9 mouse cellular contexts compared by ENCODE assay signal in genomic region chr11:88148015-88148637, GRCm38 (mm10). TPM values are rescaled to one million over a fixed set of nuclear protein-coding genes. Genes with fewer than 3 reads are reported as not detected.
DNase-seq lines count a peak whose midpoint lies in the region; ATAC-seq lines count a peak whose summit lies in the region.
"Had no signal": no experiment of that assay in that cellular context is flagged by ENCODE, and none has a peak within 500 bp of the region (broad histone marks: within the 10 kb centered on the region; RNA-seq: fewer than 3 reads in every experiment).

No protein-coding gene starts in this region.

- no peaks in the 10 kb centered on the region for H3K27me3 ChIP-seq in heart, embryonic 16.5 days (ENCODE audit: control insufficient read depth, insufficient read depth, low read length)
- H3K27me3 ChIP-seq in embryonic facial prominence, embryonic 11.5 days (ENCODE audit: control insufficient read depth, insufficient read depth, low read length), result no peaks in the 10 kb centered on the region
- H3K27me3 ChIP-seq in hindbrain, embryonic 12.5 days, result no peaks in the 10 kb centered on the region
- no peaks in the 10 kb centered on the region for H3K27me3 ChIP-seq in midbrain, embryonic 13.5 days

- 38% methylated on average over 7 of the region's 7 CpGs for WGBS in heart, embryonic 16.5 days
- 51% methylated on average over 7 of the region's 7 CpGs for WGBS in embryonic facial prominence, embryonic 11.5 days
- WGBS in hindbrain, embryonic 12.5 days, result 51% methylated on average over 7 of the region's 7 CpGs
- WGBS in midbrain, embryonic 13.5 days, result 58% methylated on average over 7 of the region's 7 CpGs

- peak overlapping the region; percentile 18; the same call in 1 of the 2 replicates for H3K4me2 ChIP-seq in heart, embryonic 16.5 days (ENCODE audit: low read depth, low read length)
- no peak overlapping the region for H3K4me2 ChIP-seq in embryonic facial prominence, embryonic 11.5 days (ENCODE audit: low read depth, low read length)
- no peak overlapping the region for H3K4me2 ChIP-seq in hindbrain, embryonic 12.5 days (replicated peaks)
- H3K4me2 ChIP-seq in midbrain, embryonic 13.5 days (replicated peaks), result no peak overlapping the region

- intact Hi-C loops in heart, postnatal 14 days (cut with DNase I), result no loop called here
- intact Hi-C loops in left cerebral cortex, postnatal 36 days (cut with DNase I), result no loop called here

- peaks cover 1% of the 10 kb centered on the region; the same call in 1 of the 2 replicates for H3K36me3 ChIP-seq in heart, embryonic 16.5 days (ENCODE audit: control insufficient read depth, insufficient read depth)
- H3K36me3 ChIP-seq in embryonic facial prominence, embryonic 11.5 days (replicated peaks; ENCODE audit: control insufficient read depth, insufficient read depth, low read depth, low read length), result no peaks in the 10 kb centered on the region
- H3K36me3 ChIP-seq in hindbrain, embryonic 12.5 days, result no peaks in the 10 kb centered on the region
- H3K36me3 ChIP-seq in midbrain, embryonic 13.5 days, result no peaks in the 10 kb centered on the region

- no peak for DNase-seq in heart, postnatal 14 days
- no peak for DNase-seq in embryonic facial prominence, embryonic 11.5 days (ENCODE audit: low spot score)
- DNase-seq in layer of hippocampus, adult 18-20 months (ENCODE audit: low spot score in 2 of 2), result no peak
- DNase-seq in left cerebral cortex, postnatal 36 days (ENCODE audit: low spot score in 2 of 2), result no peak
- no peak for DNase-seq in ovary, postnatal 36 days (ENCODE audit: low spot score)

- H3K27ac ChIP-seq in heart, embryonic 16.5 days (ENCODE audit: low read length), result peak overlapping the region; percentile 92
- H3K27ac ChIP-seq in embryonic facial prominence, embryonic 11.5 days (replicated peaks; ENCODE audit: low read depth, low read length), result peak overlapping the region; percentile 74; the same call in 1 of the 2 replicates
- H3K27ac ChIP-seq in hindbrain, embryonic 12.5 days, result peak overlapping the region; percentile 73; the same call in 1 of the 2 replicates
- peak overlapping the region; percentile 76 for H3K27ac ChIP-seq in midbrain, embryonic 13.5 days
- H3K27ac ChIP-seq: macrophage had no signal

- no peak for ATAC-seq in heart, embryonic 16.5 days (replicated peaks; ENCODE audit: extremely low read depth, insufficient read depth, low FRiP score)
- ATAC-seq in embryonic facial prominence, embryonic 11.5 days (replicated peaks; ENCODE audit: insufficient number of reproducible peaks, low FRiP score, low TSS enrichment, low read depth), result no peak; the same call in 1 of the 2 replicates
- ATAC-seq in hindbrain, embryonic 12.5 days (ENCODE audit: low FRiP score), result no peak
- ATAC-seq in midbrain, embryonic 13.5 days, result no peak

- peak overlapping the region; percentile 64; the same call in 1 of the 2 replicates for H3K9ac ChIP-seq in heart, embryonic 16.5 days (ENCODE audit: low read length)
- no peak overlapping the region for H3K9ac ChIP-seq in embryonic facial prominence, embryonic 11.5 days (replicated peaks; ENCODE audit: low read length)
- peak overlapping the region; percentile 18; the same call in 1 of the 2 replicates for H3K9ac ChIP-seq in hindbrain, embryonic 12.5 days
- 0 out of 2 replicates have a peak overlapping the region, but pooled peaks have one; percentile 36 for H3K9ac ChIP-seq in midbrain, embryonic 13.5 days (replicated peaks)

- no peak overlapping the region for H3K4me3 ChIP-seq in heart, embryonic 16.5 days (ENCODE audit: low read length)
- H3K4me3 ChIP-seq in embryonic facial prominence, embryonic 11.5 days (ENCODE audit: low read depth, low read length), result no peak overlapping the region
- H3K4me3 ChIP-seq in hindbrain, embryonic 12.5 days, result no peak overlapping the region
- H3K4me3 ChIP-seq in midbrain, embryonic 13.5 days (replicated peaks), result no peak overlapping the region

- peaks cover 61% of the 10 kb centered on the region for H3K4me1 ChIP-seq in heart, embryonic 16.5 days (ENCODE audit: control insufficient read depth, insufficient read depth, low read length)
- H3K4me1 ChIP-seq in embryonic facial prominence, embryonic 11.5 days (ENCODE audit: control insufficient read depth, insufficient read depth, low read length), result peaks cover 8% of the 10 kb centered on the region
- H3K4me1 ChIP-seq in hindbrain, embryonic 12.5 days, result peaks cover 62% of the 10 kb centered on the region
- peaks cover 65% of the 10 kb centered on the region for H3K4me1 ChIP-seq in midbrain, embryonic 13.5 days (replicated peaks)

- H3K9me3 ChIP-seq in heart, embryonic 16.5 days (replicated peaks; ENCODE audit: control insufficient read depth, low read length), result no peaks in the 10 kb centered on the region
- H3K9me3 ChIP-seq in embryonic facial prominence, embryonic 11.5 days (replicated peaks; ENCODE audit: control insufficient read depth, low read length), result no peaks in the 10 kb centered on the region
- H3K9me3 ChIP-seq in hindbrain, embryonic 12.5 days (replicated peaks), result no peaks in the 10 kb centered on the region
- H3K9me3 ChIP-seq in midbrain, embryonic 13.5 days, result no peaks in the 10 kb centered on the region

RNA-seq across cellular contexts. Expression of gene Cuedc1, which starts 50.3 kb away (rescaled TPM):
- polyA plus RNA-seq in heart, embryonic 16.5 days (2015; fragmentation: Nextera tagmentation; extraction: Ambion mirVana), result 15.2 and 17.6 TPM in 2 replicates
- total RNA-seq in heart, postnatal 14 days (2021), result 10 to 100 TPM; 47.9 to 55.6 TPM
- polyA plus RNA-seq in embryonic facial prominence, embryonic 11.5 days (2014; fragmentation: Nextera tagmentation; extraction: Ambion mirVana), result 11.2 and 13.1 TPM in 2 replicates
- 53.2 and 53.3 TPM in 2 replicates for polyA plus RNA-seq in hindbrain, embryonic 12.5 days (2016; fragmentation: Nextera tagmentation; extraction: Ambion mirVana)
- polyA plus RNA-seq in midbrain, embryonic 13.5 days (2015; fragmentation: Nextera tagmentation; extraction: Ambion mirVana), result 40.6 and 46.1 TPM in 2 replicates
- total RNA-seq in layer of hippocampus, adult 18-20 months (2021), result 10 to 100 TPM; 27.9 to 31.8 TPM
- total RNA-seq in left cerebral cortex, postnatal 36 days (2021), result 10 to 100 TPM; 23.9 to 31.7 TPM

RNA-seq across cellular contexts. Expression of gene Mrps23, which starts 56.1 kb away (rescaled TPM):
- 97.6 and 105 TPM in 2 replicates for polyA plus RNA-seq in heart, embryonic 16.5 days (2015; fragmentation: Nextera tagmentation; extraction: Ambion mirVana)
- 100 to 1,000 TPM; 226 to 277 TPM for total RNA-seq in heart, postnatal 14 days (2021)
- polyA plus RNA-seq in embryonic facial prominence, embryonic 11.5 days (2014; fragmentation: Nextera tagmentation; extraction: Ambion mirVana), result 70.6 and 83.8 TPM in 2 replicates
- polyA plus RNA-seq in hindbrain, embryonic 12.5 days (2016; fragmentation: Nextera tagmentation; extraction: Ambion mirVana), result 57.4 and 66.8 TPM in 2 replicates
- polyA plus RNA-seq in midbrain, embryonic 13.5 days (2015; fragmentation: Nextera tagmentation; extraction: Ambion mirVana), result 68.6 and 69.8 TPM in 2 replicates
- 10 to 100 TPM; 63.8 to 77.8 TPM for total RNA-seq in layer of hippocampus, adult 18-20 months (2021)
- total RNA-seq in left cerebral cortex, postnatal 36 days (2021), result 10 to 100 TPM; 59.5 to 71.0 TPM
